Mouse (Mus musculus): ENCODE results near the gene Ntn3. TPM values are rescaled to one million over a fixed set of nuclear protein-coding genes. Genes with fewer than 3 reads are reported as not detected.

Ntn3 gene
- polyA plus RNA-seq, 1 experiment from 2014 or later = 2.0 TPM

DNA sequence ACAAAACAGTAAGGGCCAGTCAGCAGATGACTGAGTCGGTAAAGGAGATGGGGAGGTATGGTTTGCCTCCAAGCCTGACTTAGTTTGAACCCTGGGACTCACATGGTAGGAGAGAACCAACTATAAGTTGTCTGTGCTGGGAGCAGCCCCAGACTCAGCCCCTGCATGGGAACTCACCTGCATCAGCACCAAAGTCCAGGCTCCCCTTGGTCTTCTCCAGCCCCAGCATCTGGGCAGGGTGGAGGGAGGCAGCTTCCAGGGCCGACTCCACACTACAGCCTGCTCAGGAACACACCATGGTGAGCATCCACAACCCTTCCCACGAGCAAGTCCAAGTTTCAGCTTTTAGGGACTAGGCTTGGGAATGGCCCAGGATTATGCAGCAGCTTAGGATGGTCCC lies 52.9 kb downstream of the Ntn3 start:
- Histone ChIP-seq H3K4me2 (no peak overlapping the region), H3K4me1 (ENCODE audit: control insufficient read depth, insufficient read depth, low read length) (peaks cover 7% of the 10 kb centered on the region), H3K9me3 (replicated peaks; ENCODE audit: control insufficient read depth, low read length) (no peaks in the 10 kb centered on the region), H3K9ac (ENCODE audit: low read depth, low read length) (no peak overlapping the region; the same call in 1 of the 2 replicates), H3K27ac (ENCODE audit: low read depth, low read length) (no peak overlapping the region), H3K36me3 (ENCODE audit: control insufficient read depth, insufficient read depth, low read length) (peaks cover 2% of the 10 kb centered on the region; the same call in 1 of the 2 replicates), H3K4me3 (ENCODE audit: low read depth, low read length) (no peak overlapping the region), H3K27me3 (ENCODE audit: control insufficient read depth, insufficient read depth, low read length) (no peaks in the 10 kb centered on the region)
- WGBS (ENCODE audit: insufficient replicate concordance) = 81% methylated on average over 3 of the region's 3 CpGs
- ATAC-seq (replicated peaks; ENCODE audit: insufficient number of reproducible peaks, low FRiP score, low TSS enrichment) = no peak

DNA sequence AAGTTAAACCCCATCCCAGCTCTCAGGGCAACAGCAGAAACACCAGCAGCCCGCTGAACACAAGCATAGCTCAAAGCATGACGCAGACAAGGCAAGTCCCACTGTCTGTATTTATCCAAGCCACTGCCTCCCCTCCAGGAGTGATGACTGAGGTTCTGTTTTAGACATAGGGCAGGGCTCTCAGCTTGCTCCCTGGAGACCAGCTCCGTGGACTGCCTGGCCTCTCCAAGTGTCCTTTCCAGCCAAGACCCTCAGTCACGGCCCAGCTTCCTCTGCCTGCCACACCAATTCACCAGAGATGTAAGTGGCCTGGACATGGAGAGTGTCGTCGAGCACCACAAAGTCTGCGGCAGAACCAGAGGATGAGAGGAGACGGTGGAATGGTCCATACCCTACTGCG lies 53.6 kb downstream of the Ntn3 start:
- no peak overlapping the region for H3K9ac ChIP-seq (ENCODE audit: low read depth, low read length)
- no peak overlapping the region for H3K4me2 ChIP-seq
- WGBS (ENCODE audit: insufficient replicate concordance) = 80% methylated on average over 9 of the region's 9 CpGs
- H3K27ac ChIP-seq (ENCODE audit: low read depth, low read length) = no peak overlapping the region
- H3K9me3 ChIP-seq (replicated peaks; ENCODE audit: control insufficient read depth, low read length) = no peaks in the 10 kb centered on the region
- no peaks in the 10 kb centered on the region for H3K27me3 ChIP-seq (ENCODE audit: control insufficient read depth, insufficient read depth, low read length)
- peaks cover 7% of the 10 kb centered on the region for H3K4me1 ChIP-seq (ENCODE audit: control insufficient read depth, insufficient read depth, low read length)
- peaks cover 2% of the 10 kb centered on the region; the same call in 1 of the 2 replicates for H3K36me3 ChIP-seq (ENCODE audit: control insufficient read depth, insufficient read depth, low read length)
- no peak overlapping the region for H3K4me3 ChIP-seq (ENCODE audit: low read depth, low read length)
- ATAC-seq (replicated peaks; ENCODE audit: insufficient number of reproducible peaks, low FRiP score, low TSS enrichment) = no peak

- no peak overlapping the region for H3K9ac ChIP-seq (ENCODE audit: low read depth, low read length)
- H3K9me3 ChIP-seq (replicated peaks; ENCODE audit: control insufficient read depth, low read length) = no peaks in the 10 kb centered on the region
- H3K36me3 ChIP-seq (ENCODE audit: control insufficient read depth, insufficient read depth, low read length) = peaks cover 2% of the 10 kb centered on the region; the same call in 1 of the 2 replicates
- H3K27me3 ChIP-seq (ENCODE audit: control insufficient read depth, insufficient read depth, low read length) = no peaks in the 10 kb centered on the region
- peaks cover 7% of the 10 kb centered on the region for H3K4me1 ChIP-seq (ENCODE audit: control insufficient read depth, insufficient read depth, low read length)
- ATAC-seq (replicated peaks; ENCODE audit: insufficient number of reproducible peaks, low FRiP score, low TSS enrichment) = no peak
- H3K4me3 ChIP-seq (ENCODE audit: low read depth, low read length) = no peak overlapping the region
- H3K4me2 ChIP-seq = no peak overlapping the region
- 73% methylated on average over 3 of the region's 3 CpGs for WGBS (ENCODE audit: insufficient replicate concordance)
- no peak overlapping the region for H3K27ac ChIP-seq (ENCODE audit: low read depth, low read length)
Measured at GRCm38 (mm10) chr17:24154463-24154862, 54.9 kb downstream of the Ntn3 start.

Small RNA genes within 50 kb of the gene (microRNA-seq; reads per million reads assigned to microRNA genes)
- 2.4 reads per million, percentile 28 among the genes with 10 or more reads in this experiment for gene Mir5134 (ENCODE audit: borderline number of aligned reads)
- 1.4 reads per million, percentile 18 among the genes with 10 or more reads in this experiment for gene Mir6965 (ENCODE audit: borderline number of aligned reads)

Other genes starting within 250 kb of the Ntn3 start
- not detected in 2 replicates for gene Prss30, start 229.0 kb downstream of the Ntn3 start, polyA plus RNA-seq (2014; fragmentation: Nextera tagmentation; extraction: Ambion mirVana)
- gene Prss22, start 211.4 kb downstream of the Ntn3 start, polyA plus RNA-seq (2014; fragmentation: Nextera tagmentation; extraction: Ambion mirVana) = 0.17 TPM in 1 of 2 replicates, not detected in the other
- 0.17 and 0.37 TPM in 2 replicates for gene Prss27, start 171.4 kb downstream of the Ntn3 start, polyA plus RNA-seq (2014; fragmentation: Nextera tagmentation; extraction: Ambion mirVana)
- 39.9 and 42.7 TPM in 2 replicates for gene Kctd5, start 136.0 kb downstream of the Ntn3 start, polyA plus RNA-seq (2014; fragmentation: Nextera tagmentation; extraction: Ambion mirVana)
- 45.2 and 45.9 TPM in 2 replicates for gene Pdpk1, start 58.6 kb downstream of the Ntn3 start, polyA plus RNA-seq (2014; fragmentation: Nextera tagmentation; extraction: Ambion mirVana)
- 28.3 and 31.0 TPM in 2 replicates for gene Amdhd2, start 45.8 kb downstream of the Ntn3 start, polyA plus RNA-seq (2014; fragmentation: Nextera tagmentation; extraction: Ambion mirVana)
- 552 and 561 TPM in 2 replicates for gene Atp6v0c, start 39.8 kb downstream of the Ntn3 start, polyA plus RNA-seq (2014; fragmentation: Nextera tagmentation; extraction: Ambion mirVana)
- 4.0 and 5.2 TPM in 2 replicates for gene Tbc1d24, start 4.0 kb downstream of the Ntn3 start, polyA plus RNA-seq (2014; fragmentation: Nextera tagmentation; extraction: Ambion mirVana)
- gene Tedc2, start 11.3 kb upstream of the Ntn3 start, polyA plus RNA-seq (2014; fragmentation: Nextera tagmentation; extraction: Ambion mirVana) = 7.0 and 7.6 TPM in 2 replicates
- gene Ccnf, start 42.0 kb upstream of the Ntn3 start, polyA plus RNA-seq (2014; fragmentation: Nextera tagmentation; extraction: Ambion mirVana) = 47.4 and 55.2 TPM in 2 replicates
- gene Abca17, start 141.5 kb upstream of the Ntn3 start, polyA plus RNA-seq (2014; fragmentation: Nextera tagmentation; extraction: Ambion mirVana) = 0.06 TPM in 1 of 2 replicates, not detected in the other
- 6.3 and 9.2 TPM in 2 replicates for gene Abca3, start 142.4 kb upstream of the Ntn3 start, polyA plus RNA-seq (2014; fragmentation: Nextera tagmentation; extraction: Ambion mirVana)
- 262 and 267 TPM in 2 replicates for gene Rnps1, start 205.0 kb upstream of the Ntn3 start, polyA plus RNA-seq (2014; fragmentation: Nextera tagmentation; extraction: Ambion mirVana)
- gene Eci1, start 217.1 kb upstream of the Ntn3 start, polyA plus RNA-seq (2014; fragmentation: Nextera tagmentation; extraction: Ambion mirVana) = 190 and 199 TPM in 2 replicates
- gene Dnase1l2, start 233.6 kb upstream of the Ntn3 start, polyA plus RNA-seq (2014; fragmentation: Nextera tagmentation; extraction: Ambion mirVana) = 0.86 and 1.6 TPM in 2 replicates

Data from heart, embryonic 11.5 days (tissue).